Mouse (Mus musculus): Measurements from ENCODE around the gene Tcte2.
A peak's percentile ranks its signal among the peaks of the same experiment; 100 is the strongest.

Tcte2 gene

DNA sequence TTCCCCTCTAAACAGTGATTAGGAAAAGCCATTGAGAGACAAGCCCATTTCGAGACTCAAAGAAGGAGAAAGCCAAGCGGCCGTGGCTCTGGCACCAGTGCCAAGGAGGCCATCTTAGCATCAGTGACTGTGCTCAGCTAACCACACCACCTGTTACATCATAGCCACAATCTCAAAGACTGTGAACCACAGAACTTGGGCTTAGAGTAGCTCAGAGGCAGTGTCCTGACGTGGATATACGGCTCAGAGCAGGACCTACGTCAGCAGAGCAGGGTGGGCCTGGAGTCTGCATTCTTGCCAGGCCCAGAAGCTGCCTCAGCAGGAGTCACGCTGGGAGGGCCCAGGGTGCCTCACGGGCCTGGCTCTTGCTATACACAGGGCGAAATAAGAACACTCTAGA, 46.1 kb downstream of the Tcte2 start:
- no peak for DNase-seq

DNA sequence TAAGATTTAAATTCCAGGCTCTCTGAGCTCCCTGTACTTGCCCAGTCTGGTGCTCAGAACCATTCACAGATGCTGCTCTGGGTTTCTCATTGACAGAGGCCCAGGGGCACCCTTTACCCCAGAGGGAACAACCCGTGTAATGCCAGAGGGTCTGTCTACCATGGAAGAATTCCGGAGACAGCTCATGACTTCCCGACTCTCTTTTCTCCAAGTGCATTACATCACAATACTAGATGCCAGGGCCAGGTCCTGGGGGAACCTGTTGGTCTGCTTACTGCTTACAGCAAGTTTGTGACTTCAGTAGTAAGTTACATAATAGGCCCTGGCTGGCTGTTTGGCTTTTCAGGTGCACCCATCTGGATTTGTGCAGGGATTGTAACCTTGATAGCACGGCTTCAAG, 47.0 kb downstream of the Tcte2 start:
- peak; percentile 29 for DNase-seq

DNA sequence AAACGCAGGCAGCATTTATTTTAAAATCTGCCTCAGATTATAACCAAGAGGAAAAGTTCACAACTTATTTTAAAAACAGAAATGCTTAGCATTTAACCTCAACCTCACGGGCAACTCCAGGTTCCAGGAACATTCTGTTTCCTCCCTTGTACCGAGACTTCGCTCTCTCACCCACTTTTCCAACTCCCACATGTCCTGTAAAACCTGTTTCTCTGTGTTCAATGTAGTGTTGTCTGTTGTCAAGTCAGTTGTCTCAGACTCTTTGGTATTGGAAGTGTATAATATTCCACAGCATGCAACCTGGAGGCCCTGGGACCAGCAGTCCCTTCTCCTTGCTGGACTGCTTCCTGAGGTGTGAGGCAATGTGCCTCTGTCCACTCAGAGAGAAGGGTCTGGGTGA, 47.5 kb downstream of the Tcte2 start:
- no peak for DNase-seq

DNA sequence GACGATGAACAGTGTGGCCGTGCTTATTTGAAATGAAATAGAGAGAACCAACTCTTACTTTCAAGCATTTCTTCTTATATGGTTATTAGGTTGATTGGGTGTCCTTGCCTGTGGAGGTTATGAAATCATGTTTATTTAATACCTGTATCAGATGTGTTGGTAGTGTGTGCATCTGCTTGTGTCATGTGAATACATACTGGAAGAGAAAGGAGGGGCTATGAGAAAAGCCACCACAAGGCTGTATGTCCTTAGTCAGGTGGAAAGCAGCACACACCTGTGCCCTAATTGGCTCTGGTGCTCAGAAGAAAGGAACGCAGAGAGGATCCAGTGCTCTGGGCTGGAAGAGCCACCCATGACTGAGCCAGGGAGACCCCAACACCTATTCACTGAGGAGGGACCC, 49.1 kb downstream of the Tcte2 start:
- DNase-seq: no peak

GRCm38 (mm10) chr17:13712116-13712515, 49.5 kb downstream of the Tcte2 start:
- no peak for DNase-seq

GRCm38 (mm10) chr17:13711173-13711572, 50.5 kb downstream of the Tcte2 start:
- DNase-seq: no peak

DNA sequence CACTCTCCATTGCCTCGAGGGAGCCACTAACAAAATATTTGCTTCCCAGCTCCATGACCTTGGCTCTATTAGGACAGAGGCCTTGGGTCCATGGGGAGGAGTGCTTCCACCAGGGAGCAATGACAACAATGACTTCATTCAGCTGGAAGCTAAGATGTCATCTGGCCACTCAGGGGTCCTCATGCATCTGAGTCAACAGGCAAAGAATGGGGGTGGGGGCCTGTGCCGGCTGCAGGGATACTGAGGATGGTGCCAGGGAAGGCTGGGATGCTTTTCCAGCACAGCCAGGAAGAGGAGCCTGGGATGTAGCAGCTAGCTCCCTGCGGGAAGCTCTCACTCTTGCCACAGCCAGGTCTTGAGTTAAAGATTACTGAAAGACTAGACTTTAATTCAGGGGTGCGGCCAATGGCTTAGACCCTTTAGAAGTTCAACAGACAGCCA, 56.1 kb downstream of the Tcte2 start:
- peak; percentile 18 for DNase-seq

GRCm38 (mm10) chr17:13703611-13704320, 57.9 kb downstream of the Tcte2 start:
- peak; percentile 26 for DNase-seq

DNA sequence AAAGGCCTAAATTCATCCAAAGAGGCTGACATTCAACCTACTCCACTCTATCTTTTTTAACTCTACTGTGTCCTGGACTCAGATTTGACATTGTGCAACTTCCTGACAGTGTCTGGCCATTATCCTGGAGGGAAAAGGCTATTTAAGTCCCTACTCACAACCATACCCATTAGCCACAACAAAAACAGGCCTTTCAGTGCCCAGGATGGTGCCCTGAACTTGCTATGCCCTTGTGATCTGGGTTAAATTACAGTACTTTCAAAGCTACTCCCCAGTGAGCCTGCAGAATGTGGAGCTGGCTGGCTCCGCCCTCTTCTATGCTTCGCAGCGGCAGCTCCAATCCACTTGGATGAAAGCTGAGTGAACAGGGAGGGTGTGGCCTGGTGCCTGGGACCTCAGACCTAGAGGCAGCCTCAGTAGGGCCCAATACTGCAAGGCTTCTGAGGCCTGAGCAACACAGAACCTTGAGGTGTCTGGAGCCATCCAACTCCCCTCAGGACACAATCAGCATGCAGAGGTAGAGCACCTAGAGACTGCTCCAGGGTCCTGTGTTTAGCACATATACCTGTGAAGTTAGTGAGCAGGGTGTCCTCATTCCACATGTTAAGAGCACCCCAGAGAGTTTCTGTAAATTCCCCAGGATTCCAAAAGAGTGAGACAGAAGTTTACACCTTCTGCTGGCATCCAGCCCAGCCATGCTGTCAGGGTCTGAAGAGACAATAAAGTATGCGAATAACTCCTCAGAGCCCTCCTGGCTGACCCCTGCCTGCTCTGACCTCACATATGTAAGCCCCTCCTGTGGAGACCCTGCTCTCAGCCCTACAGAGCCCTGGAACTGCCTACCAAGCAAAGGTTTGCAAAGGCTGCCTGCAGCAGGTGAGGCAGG, 61.3 kb downstream of the Tcte2 start:
- peak; percentile 72 for DNase-seq

DNA sequence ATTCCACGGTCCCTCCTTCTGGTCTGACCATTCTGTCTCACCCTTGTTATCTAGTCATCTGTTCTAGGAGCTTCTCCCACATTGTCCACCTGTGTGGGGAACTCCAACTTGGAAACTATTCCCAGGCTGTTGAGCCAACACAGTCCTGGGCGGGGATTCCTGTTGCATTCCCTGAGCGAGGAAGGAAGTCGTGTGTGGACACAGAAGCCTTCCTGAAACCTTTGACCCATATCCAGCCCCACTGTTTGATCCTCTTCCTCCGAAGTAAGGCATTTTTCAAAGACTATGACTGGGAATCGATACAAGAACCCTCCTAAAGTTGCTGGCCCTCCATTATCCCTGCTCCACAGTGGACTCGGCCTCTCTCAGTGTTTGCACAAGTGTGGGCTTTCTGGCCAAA, 61.9 kb downstream of the Tcte2 start:
- peak; percentile 61 for DNase-seq

DNA sequence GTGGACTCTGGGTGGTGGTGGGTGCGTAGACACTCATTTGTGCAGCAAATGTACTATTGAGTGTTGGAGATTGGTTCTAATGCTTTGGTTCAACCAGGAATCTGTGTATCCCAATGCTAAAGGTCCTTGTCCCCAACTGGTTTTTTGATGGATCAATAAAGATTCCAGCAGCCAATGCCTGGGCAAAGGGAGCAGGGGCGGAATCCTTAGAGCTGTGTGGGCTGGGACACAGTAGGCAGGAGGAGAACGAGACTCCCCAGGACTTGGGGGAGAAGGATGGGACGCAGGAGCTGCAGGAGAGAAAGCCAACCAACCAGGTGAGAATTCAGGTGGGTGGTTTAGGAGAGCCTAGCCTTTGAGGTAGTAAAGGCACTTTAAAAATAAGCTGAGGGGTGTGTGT, 63.4 kb downstream of the Tcte2 start:
- no peak for DNase-seq

DNA sequence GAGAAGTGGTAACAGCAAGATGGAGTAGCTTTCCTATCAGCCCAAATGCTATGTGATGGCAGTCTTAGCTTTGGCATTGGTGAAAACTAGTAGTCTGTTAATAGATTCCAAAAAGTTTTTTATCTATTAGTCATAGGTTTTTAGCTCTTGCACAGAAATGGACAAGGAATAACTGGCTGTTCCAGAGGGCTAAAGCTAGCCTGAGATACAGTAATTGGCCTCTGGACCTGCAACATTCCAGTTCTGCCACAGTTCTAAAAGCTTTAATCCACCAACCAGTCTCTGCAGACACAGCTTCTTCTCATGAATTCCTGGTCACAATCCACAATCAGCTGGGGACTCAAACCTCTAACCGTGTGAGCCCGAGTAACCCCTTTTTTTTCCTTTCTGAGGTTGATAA, 64.0 kb downstream of the Tcte2 start:
- DNase-seq: no peak

DNA sequence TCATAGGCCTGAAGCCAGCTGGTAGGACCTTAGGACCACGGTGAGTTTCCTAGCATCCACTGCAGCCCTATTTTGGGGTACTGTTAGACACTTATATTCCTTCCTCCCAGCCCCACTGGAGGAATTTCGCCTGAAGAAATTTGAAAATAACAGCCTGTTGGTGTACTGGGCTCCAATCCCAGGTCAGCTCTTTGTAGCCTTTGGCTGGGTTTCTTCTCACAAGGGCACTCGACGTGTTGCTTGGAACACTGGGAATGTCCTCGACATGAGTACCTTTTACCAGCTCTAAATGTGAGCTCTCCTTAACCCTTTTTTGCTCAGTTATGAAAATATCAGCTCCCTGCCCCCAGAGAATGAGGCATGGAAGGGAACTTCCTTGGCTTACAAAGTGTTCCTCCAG, 65.7 kb downstream of the Tcte2 start:
- DNase-seq: peak; percentile 68

- DNase-seq: no peak
Observed at GRCm38 (mm10) chr17:13695211-13695610, 66.4 kb downstream of the Tcte2 start.

DNA sequence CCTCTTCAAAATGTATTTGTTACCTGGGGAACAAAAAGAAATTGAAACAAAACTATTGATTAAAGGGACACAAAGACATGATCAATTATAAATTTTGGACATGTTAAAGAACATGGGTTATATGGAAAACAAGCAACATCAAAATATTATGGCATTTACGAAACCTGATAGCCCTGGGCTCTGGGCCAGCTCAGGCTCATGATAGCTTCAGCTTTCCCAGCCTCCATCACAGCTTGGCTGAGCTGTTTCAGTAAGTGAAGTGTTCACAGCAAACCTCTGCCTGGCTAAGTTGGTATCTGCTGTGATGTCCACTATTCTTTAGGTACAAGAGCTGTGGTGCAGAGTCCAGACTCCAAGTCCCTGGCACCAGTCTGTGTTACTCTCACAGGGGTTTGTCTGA, 67.4 kb downstream of the Tcte2 start:
- DNase-seq: no peak

- DNase-seq: peak; percentile 34
Observed at GRCm38 (mm10) chr17:13687656-13688055, 74.0 kb downstream of the Tcte2 start.

DNA sequence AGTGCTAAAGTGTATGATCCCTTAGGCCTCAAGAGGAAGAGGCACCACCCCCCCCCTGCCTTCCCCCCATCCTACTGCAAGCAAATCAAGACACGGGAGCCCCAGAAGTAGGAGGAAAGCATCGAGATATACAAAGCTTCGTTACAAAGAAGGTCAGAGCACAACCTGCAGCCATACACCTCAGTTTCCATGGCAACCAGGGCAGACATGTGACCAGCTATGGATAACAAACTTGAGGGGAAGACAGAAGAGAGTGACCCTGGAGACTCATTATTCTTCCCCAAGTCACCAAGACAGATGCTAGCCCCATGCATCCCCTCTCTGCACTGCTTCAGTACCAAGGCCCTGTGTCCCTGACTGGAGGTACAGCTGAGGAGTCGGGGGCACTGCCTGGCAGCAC, 74.5 kb downstream of the Tcte2 start:
- no peak for DNase-seq

GRCm38 (mm10) chr17:13685621-13686020, 76.0 kb downstream of the Tcte2 start:
- DNase-seq: no peak

DNA sequence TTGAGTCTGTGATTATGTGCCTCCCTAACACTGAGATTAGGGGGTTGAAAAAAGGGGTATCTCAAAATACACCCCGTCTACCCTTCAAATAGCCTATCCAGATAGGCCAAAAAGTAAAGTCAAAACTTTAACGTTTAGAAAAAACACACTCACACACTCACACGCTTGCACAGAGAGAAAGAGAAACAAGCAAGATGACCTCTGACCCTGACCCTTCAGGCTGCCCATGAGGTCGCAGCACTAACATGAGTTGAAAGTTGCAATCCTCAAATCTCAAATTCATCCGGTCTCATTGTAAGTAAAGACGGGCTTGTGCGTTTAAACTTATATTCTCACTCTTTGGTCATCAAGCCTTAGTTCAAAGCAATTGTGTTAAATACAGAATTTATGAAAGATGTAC, 77.4 kb downstream of the Tcte2 start:
- DNase-seq: no peak

DNA sequence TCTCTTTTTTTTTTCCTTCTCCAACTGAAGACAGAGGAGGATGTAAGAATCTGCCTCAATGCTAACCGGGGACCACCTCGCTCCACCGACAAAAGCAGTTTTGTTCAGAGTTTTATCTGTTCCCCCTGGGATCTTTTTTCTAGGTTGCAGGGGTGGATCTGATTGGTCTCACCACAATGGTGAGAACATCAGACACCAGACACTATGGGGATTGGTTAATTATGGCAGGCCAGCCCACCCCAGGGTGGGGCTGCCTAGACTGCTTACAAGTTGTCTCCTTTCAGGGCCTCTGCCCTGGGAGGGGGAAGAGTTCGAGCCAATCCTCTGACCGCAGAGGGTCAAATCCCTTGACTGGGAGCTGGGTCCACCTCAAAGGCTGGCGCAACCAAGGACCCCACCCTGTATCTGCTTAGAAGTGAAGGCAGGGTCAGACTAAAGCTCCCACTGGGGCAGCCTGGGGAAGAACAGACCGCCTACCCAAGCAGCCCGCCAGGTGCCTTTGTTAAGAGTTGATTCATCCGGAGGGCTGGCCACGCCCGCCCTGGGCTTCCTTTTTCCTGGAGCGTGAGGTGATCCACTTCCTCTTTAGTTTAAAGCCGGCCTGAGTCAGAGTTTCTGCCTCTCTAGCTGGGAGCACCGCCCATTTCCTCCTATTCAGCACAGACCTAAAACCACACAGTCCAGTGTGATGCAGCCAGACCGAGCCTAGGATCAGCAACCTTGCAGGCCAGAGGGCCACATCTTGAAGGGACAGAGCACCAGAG, 78.0 kb downstream of the Tcte2 start:
- peak; percentile 85 for DNase-seq

DNA sequence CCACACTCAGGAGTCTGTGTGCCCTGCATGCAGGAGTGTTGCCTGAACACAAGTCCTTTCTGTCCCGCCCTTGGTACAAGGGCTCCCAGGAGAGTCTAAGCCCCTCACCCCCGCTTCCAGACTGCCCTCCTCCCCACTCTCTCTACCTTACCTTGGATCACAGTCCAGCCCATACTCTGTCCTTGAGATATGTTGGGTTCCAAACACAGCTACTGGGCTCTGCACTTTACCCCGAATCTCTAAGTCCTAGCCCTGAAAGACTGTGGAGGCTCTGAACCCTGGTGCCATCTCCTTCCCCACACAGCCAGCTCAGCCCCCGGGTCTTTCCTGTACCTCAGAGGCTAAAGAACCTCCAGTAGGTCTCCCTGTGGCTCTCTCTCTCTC, 78.6 kb downstream of the Tcte2 start:
- no peak for DNase-seq

GRCm38 (mm10) chr17:13682378-13683026, 79.1 kb downstream of the Tcte2 start:
- peak; percentile 49 for DNase-seq

DNA sequence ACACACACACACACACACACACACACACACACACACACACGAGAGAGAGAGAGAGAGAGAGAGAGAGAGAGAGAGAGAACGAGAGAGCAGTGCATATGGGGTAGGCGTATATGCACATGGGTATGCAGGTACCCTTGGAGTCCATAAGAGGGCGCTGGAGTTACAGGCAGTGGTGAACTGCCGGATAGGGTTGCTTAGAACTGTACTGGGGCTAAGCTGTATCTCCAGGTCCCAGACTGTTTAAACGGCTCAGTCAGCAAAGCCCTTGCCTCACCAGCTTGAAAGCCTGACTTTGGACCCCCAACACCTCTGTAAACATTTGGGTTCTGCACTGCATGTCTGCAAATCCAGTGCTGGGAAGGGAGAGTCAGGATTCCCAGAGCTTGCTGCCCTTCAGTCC, 79.9 kb downstream of the Tcte2 start:
- no peak for DNase-seq

Measured in lung, postnatal 14 days (tissue).